Mouse (Mus musculus) liver, postnatal 0 days (tissue): ENCODE results near the gene C2cd3.

Source experiments
- CTCF ChIP-seq: sonication (generic); IDR thresholded peaks from 2 replicates; pipeline ENCODE4 v1.5.1; 2016; ENCODE audit warnings: antibody characterized with exemption, low read depth
- EP300 ChIP-seq: IDR thresholded peaks from 2 replicates; pipeline ENCODE4 v1.6.1; 2016; ENCODE audit warnings: antibody characterized with exemption, low read depth, mild to moderate bottlenecking

GRCm38 (mm10) chr7:100325482-100325881 is 46.6 kb upstream of the C2cd3 start:
- TF ChIP-seq CTCF (peak; percentile 71), EP300 (no peak)
